Mouse (Mus musculus): ENCODE results near the gene Nod1. TPM values are rescaled to one million over a fixed set of nuclear protein-coding genes. Genes with fewer than 3 reads are reported as not detected.

Nod1 gene
- polyA plus RNA-seq, 2 experiments, result 1.5 to 1.9 TPM

DNA sequence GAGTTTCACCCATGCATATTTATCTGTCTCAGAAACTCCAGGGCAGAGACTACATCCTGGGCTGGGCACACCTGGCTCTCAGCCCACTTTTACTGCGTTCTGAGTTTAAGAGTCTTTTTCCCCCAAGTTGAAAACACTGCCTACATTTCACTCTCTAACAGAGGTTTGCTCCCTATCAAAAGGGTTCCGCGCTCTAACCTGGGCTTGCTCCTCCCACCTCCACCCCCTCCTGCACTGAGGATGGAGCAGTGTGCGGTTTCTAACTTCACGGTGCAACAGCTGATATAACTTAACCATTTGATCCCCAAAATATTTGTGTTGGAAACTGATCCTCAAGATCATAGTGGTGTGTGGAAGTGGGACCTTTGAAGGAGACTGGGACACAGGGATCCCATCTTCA lies 7.2 kb downstream of the Nod1 start:
- Histone ChIP-seq H3K27ac (no peak overlapping the region), H3K4me1 (replicated peaks; ENCODE audit: control insufficient read depth in 2 of 2, insufficient read depth in 2 of 2, low read length in 1 of 2) (0 out of 4 replicates have a peak, but pooled peaks cover 0 to 4% of the 10 kb centered on the region in 2 experiments), H3K9ac (replicated peaks) (no peak overlapping the region), H3K4me2 (ENCODE audit: low read depth) (no peak overlapping the region), H3K4me3 (ENCODE audit: insufficient read depth in 1 of 2, low read depth in 2 of 2, low read length in 2 of 2) (no peak overlapping the region), H3K36me3 (replicated peaks; ENCODE audit: control insufficient read depth, insufficient read depth, low read depth) (no peaks in the 10 kb centered on the region), H3K9me3 (ENCODE audit: control insufficient read depth, low read length) (no peaks in the 10 kb centered on the region), H3K27me3 (ENCODE audit: control insufficient read depth, insufficient read depth, low read length) (no peaks in the 10 kb centered on the region; the same call in 1 of the 2 replicates)
- ATAC-seq (ENCODE audit: insufficient read depth) (no peak), DNase-seq (ENCODE audit: low read depth in 3 of 3, low spot score in 3 of 3) (no peak)
- TF ChIP-seq CTCF (IDR thresholded peaks at IDR 0.05; ENCODE audit: low read depth) (no peak), EP300 (IDR thresholded peaks at IDR 0.05; ENCODE audit: low read depth) (no peak)
- WGBS (ENCODE audit: insufficient replicate concordance), result 50% methylated on average over 5 of the region's 5 CpGs

DNA sequence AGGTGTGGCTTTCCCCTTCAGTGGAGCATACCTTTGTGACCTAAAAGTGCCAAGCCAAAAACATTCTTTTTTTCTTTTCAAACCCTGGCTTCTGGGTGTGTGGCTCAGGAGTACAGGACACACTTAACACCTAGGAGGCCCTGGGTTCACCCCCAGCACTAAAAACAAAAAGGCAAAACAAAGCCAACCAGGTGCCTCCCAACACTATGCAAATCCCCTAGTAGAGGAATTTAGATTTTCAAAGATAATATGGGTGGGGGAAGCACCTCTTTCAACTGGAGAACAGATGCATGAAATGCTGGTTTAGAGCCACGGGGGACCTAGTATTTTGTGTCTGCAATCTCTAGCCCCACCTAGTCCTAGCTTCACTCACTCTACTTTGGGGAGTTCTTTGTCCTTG lies 7.7 kb downstream of the Nod1 start:
- Histone ChIP-seq H3K4me1 (replicated peaks; ENCODE audit: control insufficient read depth in 2 of 2, insufficient read depth in 2 of 2, low read length in 1 of 2) (0 out of 4 replicates have a peak, but pooled peaks cover 0 to 4% of the 10 kb centered on the region in 2 experiments), H3K4me3 (ENCODE audit: insufficient read depth in 1 of 2, low read depth in 2 of 2, low read length in 2 of 2) (no peak overlapping the region), H3K27ac (no peak overlapping the region), H3K9me3 (ENCODE audit: control insufficient read depth, low read length) (no peaks in the 10 kb centered on the region), H3K9ac (replicated peaks) (no peak overlapping the region), H3K36me3 (replicated peaks; ENCODE audit: control insufficient read depth, insufficient read depth, low read depth) (no peaks in the 10 kb centered on the region), H3K27me3 (ENCODE audit: control insufficient read depth, insufficient read depth, low read length) (no peaks in the 10 kb centered on the region), H3K4me2 (ENCODE audit: low read depth) (no peak overlapping the region)
- WGBS (ENCODE audit: insufficient replicate concordance), result 47% methylated on average over 1 of the region's 1 CpGs
- DNase-seq (ENCODE audit: low read depth in 3 of 3, low spot score in 3 of 3), result no peak
- no peak for ATAC-seq (ENCODE audit: insufficient read depth)
- TF ChIP-seq EP300 (IDR thresholded peaks at IDR 0.05; ENCODE audit: low read depth) (no peak), CTCF (IDR thresholded peaks at IDR 0.05; ENCODE audit: low read depth) (no peak)

DNA sequence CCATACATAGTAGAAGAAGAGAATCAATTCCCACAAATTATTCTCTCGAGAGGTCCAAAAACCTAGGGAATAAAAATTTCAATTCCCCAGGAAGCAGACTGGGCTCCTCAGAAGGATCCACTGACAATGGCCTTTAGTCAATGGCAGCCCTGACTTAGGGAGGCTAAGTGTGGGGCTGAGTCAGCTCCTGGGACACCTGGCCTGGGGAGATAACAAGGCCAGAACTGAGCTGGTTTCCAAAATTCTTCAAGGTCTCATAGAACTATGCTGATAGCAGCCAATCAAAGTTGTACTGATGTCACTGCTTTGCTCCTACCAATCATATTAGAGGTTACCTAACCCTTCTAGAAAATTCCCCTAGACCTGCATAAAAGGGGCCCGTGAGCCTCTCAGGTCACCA lies 8.8 kb downstream of the Nod1 start:
- no peak overlapping the region for H3K4me2 ChIP-seq (ENCODE audit: low read depth)
- TF ChIP-seq CTCF (IDR thresholded peaks at IDR 0.05; ENCODE audit: low read depth), result no peak
- TF ChIP-seq EP300 (IDR thresholded peaks at IDR 0.05; ENCODE audit: low read depth), result no peak
- ATAC-seq (ENCODE audit: insufficient read depth) (no peak), DNase-seq (ENCODE audit: low read depth in 3 of 3, low spot score in 3 of 3) (no peak)
- 50% methylated on average over 2 of the region's 2 CpGs for WGBS (ENCODE audit: insufficient replicate concordance)
- no peak overlapping the region for H3K27ac ChIP-seq
- no peaks in the 10 kb centered on the region for H3K9me3 ChIP-seq (ENCODE audit: control insufficient read depth, low read length)
- no peak overlapping the region for H3K4me3 ChIP-seq (ENCODE audit: insufficient read depth in 1 of 2, low read depth in 2 of 2, low read length in 2 of 2)
- H3K9ac ChIP-seq (replicated peaks), result no peak overlapping the region
- no peaks in the 10 kb centered on the region for H3K27me3 ChIP-seq (ENCODE audit: control insufficient read depth, insufficient read depth, low read length)
- 0 out of 4 replicates have a peak, but pooled peaks cover 0 to 4% of the 10 kb centered on the region in 2 experiments for H3K4me1 ChIP-seq (replicated peaks; ENCODE audit: control insufficient read depth in 2 of 2, insufficient read depth in 2 of 2, low read length in 1 of 2)
- H3K36me3 ChIP-seq (replicated peaks; ENCODE audit: control insufficient read depth, insufficient read depth, low read depth), result no peaks in the 10 kb centered on the region

DNA sequence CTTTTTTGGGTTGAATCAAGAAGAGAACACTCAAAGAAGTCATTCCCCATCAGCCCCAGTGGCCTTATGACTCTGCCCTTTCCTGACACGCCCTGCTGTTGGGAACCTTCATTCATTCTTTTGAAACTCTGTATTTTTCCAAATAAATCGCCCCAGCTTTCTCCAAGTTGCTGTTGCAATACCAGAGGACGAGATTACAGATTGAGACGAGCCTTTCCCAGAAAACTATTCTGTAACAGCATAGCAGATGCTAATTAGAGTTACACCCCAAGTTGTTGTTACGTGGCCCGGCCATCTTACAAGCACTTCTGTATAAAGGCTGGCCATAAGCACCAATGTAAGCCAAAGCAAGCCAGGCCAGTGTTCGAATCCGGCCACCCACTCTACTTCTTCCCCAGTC lies 14.8 kb downstream of the Nod1 start:
- H3K4me3 ChIP-seq (ENCODE audit: insufficient read depth in 1 of 2, low read depth in 2 of 2, low read length in 2 of 2), result no peak overlapping the region
- H3K9me3 ChIP-seq (ENCODE audit: control insufficient read depth, low read length), result no peaks in the 10 kb centered on the region
- no peaks in the 10 kb centered on the region for H3K36me3 ChIP-seq (replicated peaks; ENCODE audit: control insufficient read depth, insufficient read depth, low read depth)
- ATAC-seq (ENCODE audit: insufficient read depth) (no peak), DNase-seq (ENCODE audit: low read depth in 3 of 3, low spot score in 3 of 3) (no peak)
- H3K4me2 ChIP-seq (ENCODE audit: low read depth), result no peak overlapping the region
- WGBS (ENCODE audit: insufficient replicate concordance), result 61% methylated on average over 8 of the region's 8 CpGs
- H3K27ac ChIP-seq, result no peak overlapping the region
- no peaks in the 10 kb centered on the region for H3K27me3 ChIP-seq (ENCODE audit: control insufficient read depth, insufficient read depth, low read length)
- no peak overlapping the region for H3K9ac ChIP-seq (replicated peaks)
- TF ChIP-seq CTCF (IDR thresholded peaks at IDR 0.05; ENCODE audit: low read depth) (no peak), EP300 (IDR thresholded peaks at IDR 0.05; ENCODE audit: low read depth) (no peak)
- H3K4me1 ChIP-seq (replicated peaks; ENCODE audit: control insufficient read depth in 2 of 2, insufficient read depth in 2 of 2, low read length in 1 of 2), result peaks cover 0 to 7% of the 10 kb centered on the region in 2 experiments; a peak in 1 of 4 replicates

DNA sequence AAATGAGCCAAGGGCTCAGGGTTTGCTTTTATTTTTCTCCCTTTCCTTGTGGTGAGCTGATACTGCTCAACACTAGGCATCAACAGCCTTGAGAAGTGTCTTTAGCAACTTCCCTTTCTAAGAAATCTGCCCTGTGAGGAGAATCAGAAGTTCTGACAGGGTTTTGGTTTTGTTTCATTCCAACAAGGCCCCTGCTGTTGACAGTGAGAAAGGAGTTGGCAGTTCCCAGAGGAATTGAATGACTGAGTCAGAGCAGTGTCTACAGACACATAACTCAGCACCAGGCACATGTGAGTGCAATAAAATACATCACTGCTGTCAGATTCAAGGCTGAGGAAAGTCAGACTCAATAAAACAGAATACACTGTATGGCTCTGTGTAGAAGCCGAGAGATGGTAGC lies 16.0 kb downstream of the Nod1 start:
- H3K27ac ChIP-seq, result no peak overlapping the region
- H3K9me3 ChIP-seq (ENCODE audit: control insufficient read depth, low read length), result no peaks in the 10 kb centered on the region

More for the DNA sequence above, 16.0 kb downstream of the Nod1 start:
- H3K36me3 ChIP-seq (replicated peaks; ENCODE audit: control insufficient read depth, insufficient read depth, low read depth), result no peaks in the 10 kb centered on the region
- H3K27me3 ChIP-seq (ENCODE audit: control insufficient read depth, insufficient read depth, low read length), result no peaks in the 10 kb centered on the region
- H3K4me3 ChIP-seq (ENCODE audit: insufficient read depth in 1 of 2, low read depth in 2 of 2, low read length in 2 of 2), result no peak overlapping the region
- WGBS (ENCODE audit: insufficient replicate concordance), result 58% methylated on average over 1 of the region's 1 CpGs
- H3K4me1 ChIP-seq (replicated peaks; ENCODE audit: control insufficient read depth in 2 of 2, insufficient read depth in 2 of 2, low read length in 1 of 2), result peaks cover 0 to 7% of the 10 kb centered on the region in 2 experiments; a peak in 1 of 4 replicates
- ATAC-seq (ENCODE audit: insufficient read depth) (no peak), DNase-seq (ENCODE audit: low read depth in 3 of 3, low spot score in 3 of 3) (no peak)
- no peak overlapping the region for H3K4me2 ChIP-seq (ENCODE audit: low read depth)
- TF ChIP-seq EP300 (IDR thresholded peaks at IDR 0.05; ENCODE audit: low read depth), result no peak
- no peak overlapping the region for H3K9ac ChIP-seq (replicated peaks)

Measured in liver, embryonic 14.5 days (tissue).